Mouse (Mus musculus) small intestine, adult 2 months (tissue): ENCODE data around the gene Rrad. TPM values are rescaled to one million over a fixed set of nuclear protein-coding genes. Genes with fewer than 3 reads are reported as not detected.
"Not testable (repeated sequence)": the region's sequence is repeated elsewhere in the genome, so short reads cannot be mapped to it uniquely, and the experiment has no call there.

Experiments used
- H3K27ac ChIP-seq: fragments of 200-500 bp; 2 replicates; pipeline ENCODE4 v1.5.1; 2012; ENCODE audit warnings: low read depth, low read length, control low read depth, inconsistent platforms; ENCODE audit not compliant: insufficient read depth
- H3K27me3 ChIP-seq: fragments of 200-500 bp; 2 replicates; pipeline ENCODE4 v1.6.1; 2012; ENCODE audit warnings: mild to moderate bottlenecking, moderate library complexity, low read length, inconsistent platforms; ENCODE audit not compliant: control insufficient read depth, insufficient read depth
- H3K36me3 ChIP-seq: fragments of 200-500 bp; 2 replicates; pipeline ENCODE4 v1.6.1; 2012; ENCODE audit warnings: mild to moderate bottlenecking, low read length, control low read depth, inconsistent platforms; ENCODE audit not compliant: control insufficient read depth, insufficient read depth
- H3K4me1 ChIP-seq: fragments of 200-500 bp; 2 replicates; pipeline ENCODE4 v1.6.1; 2012; ENCODE audit warnings: low read length, inconsistent platforms, mixed read lengths; ENCODE audit not compliant: control insufficient read depth, insufficient read depth, insufficient read length
- H3K4me3 ChIP-seq: fragments of 200-500 bp; 2 replicates; pipeline ENCODE4 v1.5.1; 2012; ENCODE audit warnings: low read depth, mild to moderate bottlenecking, control low read depth, inconsistent platforms, low read length, moderate library complexity
- CTCF ChIP-seq: fragments of 200-500 bp; IDR thresholded peaks from 2 replicates; pipeline ENCODE4 v1.5.1; 2012; ENCODE audit warnings: low read depth, mild to moderate bottlenecking, control low read depth, inconsistent platforms, low read length, moderate library complexity, mixed read lengths; ENCODE audit not compliant: insufficient replicate concordance, insufficient read length; ENCODE audit errors: extremely low read depth
- POLR2A ChIP-seq: fragments of 200-500 bp; IDR thresholded peaks from 2 replicates; pipeline ENCODE4 v1.6.1; 2012; ENCODE audit warnings: low read depth, mild to moderate bottlenecking, control low read depth, inconsistent platforms, low read length, moderate library complexity
- WGBS: fragments of 180-500 bp; shearing (Covaris S2); methylation state at CpG from one replicate; pipeline ENCODE4 v1.1.7; 2018; 5-methylcytosine and 5-hydroxymethylcytosine counted together
- polyA plus RNA-seq: library from polyadenylated mRNA; depleted of rRNA; stranded (reverse); fragments of >200 nt; gene quantifications from 2 replicates; pipeline ENCODE4 v1.2.3, GENCODE M21; 2012; rRNA removed

Rrad gene
- 4.7 and 5.2 TPM in 2 replicates for polyA plus RNA-seq

DNA sequence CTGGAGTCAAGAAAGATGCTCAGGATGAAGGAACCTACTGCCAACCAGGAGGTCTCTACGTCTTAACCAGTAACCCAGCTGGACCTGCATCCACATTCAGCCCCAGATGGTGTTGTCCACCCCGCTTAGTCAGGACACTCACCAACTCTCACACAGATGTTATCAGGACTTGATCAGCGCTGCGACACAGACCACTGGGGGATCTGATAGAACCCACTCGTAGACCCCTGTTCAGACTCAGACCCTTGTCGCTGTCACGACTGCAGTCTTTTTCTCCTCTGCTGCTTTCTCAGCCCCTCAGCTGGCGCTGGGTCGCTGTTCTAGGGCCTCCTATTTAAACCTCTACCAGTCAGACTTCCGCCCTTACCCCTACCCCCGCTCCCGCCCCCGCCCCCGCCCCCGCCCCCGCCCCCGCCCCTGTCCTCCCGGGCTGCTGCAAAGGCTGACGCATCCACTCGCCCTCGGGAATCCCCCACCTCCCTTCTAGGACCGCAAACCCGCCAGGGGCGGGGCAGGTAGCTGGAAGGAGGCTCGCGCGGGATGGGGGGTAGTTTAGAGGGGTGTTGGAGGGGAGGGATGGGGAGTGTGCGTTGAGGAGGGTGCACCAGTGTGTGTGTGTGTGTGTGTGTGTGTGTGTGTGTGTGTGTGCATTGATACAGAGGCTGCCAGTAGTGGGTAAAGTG lies at the start of gene Rrad:
Gene Rrad, minus strand, starts transcription at position 347 of the 683 bp plus-strand sequence.
- Histone ChIP-seq H3K36me3 (no peaks in the 10 kb centered on the region), H3K4me1 (no peaks in the 10 kb centered on the region; the same call in 1 of the 2 replicates), H3K27ac (peak within 1 kb of the TSS; percentile 35; the same call in 1 of the 2 replicates), H3K4me3 (peak within 1 kb of the TSS; percentile 70), H3K27me3 (peaks cover 14% of the 10 kb centered on the region)
- WGBS, result 2% methylated on average over 28 of the region's 28 CpGs
- TF ChIP-seq CTCF, result no peak
- TF ChIP-seq POLR2A, result no peak

GRCm38 (mm10) chr8:104655614-104656013 lies 24.5 kb upstream of the Rrad start:
- Histone ChIP-seq H3K36me3 (no peaks in the 10 kb centered on the region), H3K27me3 (no peaks in the 10 kb centered on the region), H3K4me1 (peaks cover 7% of the 10 kb centered on the region), H3K27ac (no peak overlapping the region), H3K4me3 (no peak overlapping the region)
- 86% methylated on average over 4 of the region's 4 CpGs for whole genome bisulfite sequencing
- no peak for TF ChIP-seq POLR2A
- no peak for TF ChIP-seq CTCF

GRCm38 (mm10) chr8:104654984-104655383 lies 23.9 kb upstream of the Rrad start:
- H3K36me3 ChIP-seq, result no peaks in the 10 kb centered on the region
- no peak overlapping the region for H3K27ac ChIP-seq
- 1% methylated on average over 3 of the region's 3 CpGs for WGBS
- H3K4me3 ChIP-seq, result no peak overlapping the region
- H3K4me1 ChIP-seq, result peaks cover 7% of the 10 kb centered on the region
- TF ChIP-seq CTCF, result peak; percentile 83; the same call in 1 of the 2 replicates
- no peak for TF ChIP-seq POLR2A
- no peaks in the 10 kb centered on the region for H3K27me3 ChIP-seq

DNA sequence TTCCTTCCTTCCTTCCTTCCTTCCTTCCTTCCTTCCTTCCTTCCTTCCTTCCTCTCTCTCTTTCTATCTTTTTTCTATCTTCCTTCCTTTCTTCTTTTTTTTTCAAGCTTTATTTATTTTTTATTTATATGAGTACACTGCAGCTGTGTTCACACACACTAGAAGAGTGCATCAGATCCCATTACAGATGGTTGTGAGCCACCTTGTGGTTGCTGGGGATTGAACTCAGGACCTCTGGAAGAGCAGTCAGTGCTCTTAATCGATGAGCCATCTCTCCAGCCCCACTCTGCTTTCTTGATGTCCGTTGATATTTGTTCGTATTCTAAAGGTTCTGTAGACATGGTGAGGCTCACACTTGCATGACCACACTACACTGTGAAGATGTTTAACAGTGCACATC lies 13.1 kb upstream of the Rrad start:
- not testable (repeated sequence) for H3K36me3 ChIP-seq, H3K4me3 ChIP-seq, H3K27ac ChIP-seq, H3K27me3 ChIP-seq
- H3K4me1 ChIP-seq, result peaks cover 13% of the 10 kb centered on the region
- WGBS, result 65% methylated on average over 3 of the region's 3 CpGs

DNA sequence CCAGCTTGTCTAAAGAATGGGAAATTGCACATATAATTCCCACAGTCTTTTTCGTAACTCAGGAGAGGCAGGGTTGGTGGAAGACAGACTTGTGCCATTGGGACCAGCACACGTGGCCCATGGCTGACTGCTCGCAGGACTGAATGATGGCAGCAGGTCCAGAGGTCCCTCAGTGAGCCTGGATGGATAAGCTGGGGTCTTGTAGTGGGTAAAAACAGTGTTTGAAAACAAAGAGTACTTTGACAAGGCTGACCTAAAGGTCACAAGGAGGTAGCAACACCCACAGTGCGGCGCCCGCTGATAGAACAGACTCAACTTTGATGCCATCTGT lies 11.2 kb upstream of the Rrad start:
- Histone ChIP-seq H3K36me3 (peaks cover 8% of the 10 kb centered on the region), H3K4me1 (peaks cover 18% of the 10 kb centered on the region), H3K27me3 (no peaks in the 10 kb centered on the region), H3K4me3 (peak overlapping the region; percentile 93; the same call in 1 of the 2 replicates), H3K27ac (peak overlapping the region; percentile 72; the same call in 1 of the 2 replicates)
- TF ChIP-seq POLR2A (no peak), CTCF (no peak)
- 77% methylated on average over 6 of the region's 6 CpGs for whole genome bisulfite sequencing

DNA sequence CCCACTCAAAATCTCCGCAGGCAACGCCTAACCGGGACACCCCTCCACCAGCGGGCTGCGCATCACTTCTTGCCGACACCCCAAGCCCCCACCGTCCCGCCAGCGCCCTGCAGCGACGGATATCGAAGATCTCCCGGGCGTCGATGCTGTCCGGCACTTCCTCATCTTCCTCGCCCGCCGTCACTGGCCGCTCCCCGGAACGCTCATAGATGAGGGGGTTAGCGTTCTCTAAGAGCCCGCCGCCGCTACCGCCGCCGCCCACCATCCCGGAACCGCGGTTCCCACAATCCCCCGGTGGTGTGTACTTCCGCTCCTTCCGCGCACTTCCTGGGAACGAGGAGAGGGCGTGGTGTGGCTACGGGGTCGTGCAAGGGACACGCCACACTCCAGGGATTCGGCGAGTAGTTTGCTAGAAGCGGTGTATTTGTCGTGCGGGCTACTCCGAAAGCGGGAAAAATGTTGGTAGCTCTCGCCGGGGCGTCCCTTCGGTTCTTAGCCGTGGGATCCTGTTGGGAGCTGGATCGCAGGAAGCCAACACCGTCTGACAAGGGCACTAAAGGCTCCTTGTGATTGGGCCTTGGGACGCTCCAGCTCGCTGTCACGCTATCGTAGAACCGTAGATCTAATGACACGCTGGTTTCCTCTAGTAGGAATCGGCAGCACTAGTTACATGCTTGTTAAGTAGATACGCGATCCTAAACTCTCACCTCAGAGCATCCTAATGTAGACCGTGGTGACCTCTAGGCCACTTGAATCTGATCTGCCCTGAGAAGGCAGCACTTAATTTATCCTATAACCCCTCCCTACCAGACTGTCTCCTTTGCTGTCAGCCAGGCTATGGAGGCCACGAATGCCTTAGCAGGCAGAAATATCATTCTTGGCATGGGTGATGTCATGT lies 10.5 kb upstream of the Rrad start, which contains the start of gene Ciao2b:
Gene Ciao2b, minus strand, starts transcription at position 540 of the 898 bp plus-strand sequence.
- H3K4me3 ChIP-seq, result peak within 1 kb of the TSS; percentile 93
- TF ChIP-seq CTCF (no peak), POLR2A (peak; percentile 76; the same call in 1 of the 2 replicates)
- H3K36me3 ChIP-seq, result peaks cover 8% of the 10 kb centered on the region
- WGBS, result under 1% methylated on average over 66 of the region's 66 CpGs
- peaks cover 18% of the 10 kb centered on the region for H3K4me1 ChIP-seq
- H3K27me3 ChIP-seq, result no peaks in the 10 kb centered on the region
- peak within 1 kb of the TSS; percentile 72 for H3K27ac ChIP-seq

- WGBS, result 5% methylated on average over 25 of the region's 25 CpGs
- TF ChIP-seq POLR2A, result no peak
- TF ChIP-seq CTCF, result no peak
- H3K4me3 ChIP-seq, result peak overlapping the region; percentile 93
- no peak overlapping the region for H3K27ac ChIP-seq
- H3K4me1 ChIP-seq, result peaks cover 18% of the 10 kb centered on the region
- H3K36me3 ChIP-seq, result peaks cover 8% of the 10 kb centered on the region
- no peaks in the 10 kb centered on the region for H3K27me3 ChIP-seq
These were observed 9.8 kb upstream of the Rrad start for GRCm38 (mm10) chr8:104640831-104641370.
